Comparison of ENCODE assay signal across 15 mouse cellular contexts in genomic region chr9:25498770-25499169, GRCm38 (mm10). TPM values are rescaled to one million over a fixed set of nuclear protein-coding genes. Genes with fewer than 3 reads are reported as not detected.
DNase-seq lines count a peak whose midpoint lies in the region; ATAC-seq lines count a peak whose summit lies in the region.
"Had no signal": no experiment of that assay in that cellular context is flagged by ENCODE, and none has a peak within 500 bp of the region (broad histone marks: within the 10 kb centered on the region; RNA-seq: fewer than 3 reads in every experiment).

No protein-coding gene starts in this region.

- 0 out of 2 replicates have a peak, but pooled peaks have one; percentile 18 for ATAC-seq in heart, embryonic 15.5 days (replicated peaks; ENCODE audit: insufficient number of reproducible peaks, insufficient read depth, low FRiP score, low read depth)
- ATAC-seq in kidney, embryonic 15.5 days (replicated peaks; ENCODE audit: low FRiP score), result peak; percentile 66
- ATAC-seq: forebrain, embryonic 13.5 days; liver, embryonic 12.5 days had no signal

- 19% methylated on average over 4 of the region's 4 CpGs for WGBS in heart, embryonic 15.5 days
- WGBS in kidney, embryonic 15.5 days, result 14% methylated on average over 4 of the region's 4 CpGs

- no peaks in the 10 kb centered on the region for H3K9me3 ChIP-seq in heart, embryonic 15.5 days (replicated peaks)
- H3K9me3 ChIP-seq in kidney, embryonic 15.5 days (replicated peaks), result no peaks in the 10 kb centered on the region
- H3K9me3 ChIP-seq: embryonic facial prominence, embryonic 12.5 days; forebrain, embryonic 13.5 days; hindbrain, embryonic 15.5 days; liver, embryonic 12.5 days had no signal

- peaks cover 24% of the 10 kb centered on the region for H3K4me1 ChIP-seq in heart, embryonic 15.5 days (replicated peaks)
- peaks cover 13% of the 10 kb centered on the region for H3K4me1 ChIP-seq in kidney, embryonic 15.5 days
- H3K4me1 ChIP-seq: forebrain, embryonic 13.5 days; hindbrain, embryonic 15.5 days; liver, embryonic 12.5 days had no signal

- no peak overlapping the region for H3K9ac ChIP-seq in heart, embryonic 15.5 days
- H3K9ac ChIP-seq in kidney, embryonic 15.5 days, result no peak overlapping the region
- H3K9ac ChIP-seq: embryonic facial prominence, embryonic 12.5 days; forebrain, embryonic 13.5 days; hindbrain, embryonic 15.5 days; liver, embryonic 12.5 days had no signal

- no peak overlapping the region for H3K4me3 ChIP-seq in heart, embryonic 15.5 days
- no peak overlapping the region for H3K4me3 ChIP-seq in kidney, embryonic 15.5 days (replicated peaks)
- H3K4me3 ChIP-seq: embryonic facial prominence, embryonic 12.5 days; forebrain, embryonic 13.5 days; hindbrain, embryonic 15.5 days; layer of hippocampus, adult 2 months; liver, embryonic 12.5 days; myocyte had no signal

- peak; percentile 71 for DNase-seq in adrenal gland, adult 2 months
- DNase-seq in adrenal gland, postnatal 4 days (ENCODE audit: low spot score in 2 of 2), result no peak
- no peak for DNase-seq in heart, adult 8-10 months (ENCODE audit: low spot score)
- peak; percentile 15 for DNase-seq in 416B (ENCODE audit: low read depth)
- DNase-seq in left cerebral cortex, adult 9 months (ENCODE audit: low spot score in 2 of 2), result no peak
- no peak for DNase-seq in cerebellum, adult 9-10 months
- DNase-seq: thymus, adult 2 months had no signal

- H3K36me3 ChIP-seq in heart, embryonic 15.5 days, result no peaks in the 10 kb centered on the region
- H3K36me3 ChIP-seq in kidney, embryonic 15.5 days, result no peaks in the 10 kb centered on the region
- H3K36me3 ChIP-seq: hindbrain, embryonic 15.5 days; liver, embryonic 12.5 days had no signal

- H3K27ac ChIP-seq in heart, embryonic 15.5 days, result peak overlapping the region; percentile 1; the same call in 1 of the 2 replicates
- H3K27ac ChIP-seq in kidney, embryonic 15.5 days, result no peak overlapping the region
- H3K27ac ChIP-seq: embryonic facial prominence, embryonic 12.5 days; forebrain, embryonic 13.5 days; hindbrain, embryonic 15.5 days; layer of hippocampus, adult 2 months; liver, embryonic 12.5 days had no signal

- no peaks in the 10 kb centered on the region for H3K27me3 ChIP-seq in heart, embryonic 15.5 days
- 0 out of 2 replicates have a peak, but pooled peaks cover 1% of the 10 kb centered on the region for H3K27me3 ChIP-seq in kidney, embryonic 15.5 days
- H3K27me3 ChIP-seq: embryonic facial prominence, embryonic 12.5 days; forebrain, embryonic 13.5 days; hindbrain, embryonic 15.5 days; liver, embryonic 12.5 days had no signal

- no peak overlapping the region for H3K4me2 ChIP-seq in heart, embryonic 15.5 days
- H3K4me2 ChIP-seq in kidney, embryonic 15.5 days, result no peak overlapping the region
- H3K4me2 ChIP-seq: embryonic facial prominence, embryonic 12.5 days; forebrain, embryonic 13.5 days; hindbrain, embryonic 15.5 days; liver, embryonic 12.5 days had no signal

RNA-seq across cellular contexts. Expression of gene Eepd1, which starts 17.4 kb away (rescaled TPM):
- 10 to 100 TPM; 28.4 to 32.8 TPM for total RNA-seq in adrenal gland, adult 2 months (2021)
- polyA plus RNA-seq in adrenal gland, adult 2 months (2012; rRNA removed), result 26.1 and 36.0 TPM in 2 replicates
- total RNA-seq in adrenal gland, postnatal 4 days (2021), result 10 to 100 TPM; 41.6 to 49.1 TPM
- 21.4 and 21.5 TPM in 2 replicates for polyA plus RNA-seq in heart, embryonic 15.5 days (2015; fragmentation: Nextera tagmentation; extraction: Ambion mirVana)
- total RNA-seq in heart, adult 8-10 months (2022), result 10 to 100 TPM; 16.6 to 24.4 (median 20.6) TPM
- polyA plus RNA-seq in kidney, embryonic 15.5 days (2015; fragmentation: Nextera tagmentation; extraction: Ambion mirVana), result 6.2 and 6.4 TPM in 2 replicates

Comparison
In these comparisons a context has a peak if more than half of its experiments do, and no peak if none do; other contexts are left out.
1. DNase-seq: peak in adrenal gland, adult 2 months (single experiment) and 416B (single experiment); none in adrenal gland, postnatal 4 days (0 of 2), heart, adult 8-10 months (single experiment), left cerebral cortex, adult 9 months (0 of 2) and cerebellum, adult 9-10 months (single experiment).